Mouse (Mus musculus): Measurements from ENCODE around the gene Hadha. TPM values are rescaled to one million over a fixed set of nuclear protein-coding genes. Genes with fewer than 3 reads are reported as not detected.
A peak's percentile ranks its signal among the peaks of the same experiment; 100 is the strongest.

Hadha gene
- polyA plus RNA-seq (2014; fragmentation: Nextera tagmentation; extraction: Ambion mirVana), result 122 and 128 TPM in 2 replicates

DNA sequence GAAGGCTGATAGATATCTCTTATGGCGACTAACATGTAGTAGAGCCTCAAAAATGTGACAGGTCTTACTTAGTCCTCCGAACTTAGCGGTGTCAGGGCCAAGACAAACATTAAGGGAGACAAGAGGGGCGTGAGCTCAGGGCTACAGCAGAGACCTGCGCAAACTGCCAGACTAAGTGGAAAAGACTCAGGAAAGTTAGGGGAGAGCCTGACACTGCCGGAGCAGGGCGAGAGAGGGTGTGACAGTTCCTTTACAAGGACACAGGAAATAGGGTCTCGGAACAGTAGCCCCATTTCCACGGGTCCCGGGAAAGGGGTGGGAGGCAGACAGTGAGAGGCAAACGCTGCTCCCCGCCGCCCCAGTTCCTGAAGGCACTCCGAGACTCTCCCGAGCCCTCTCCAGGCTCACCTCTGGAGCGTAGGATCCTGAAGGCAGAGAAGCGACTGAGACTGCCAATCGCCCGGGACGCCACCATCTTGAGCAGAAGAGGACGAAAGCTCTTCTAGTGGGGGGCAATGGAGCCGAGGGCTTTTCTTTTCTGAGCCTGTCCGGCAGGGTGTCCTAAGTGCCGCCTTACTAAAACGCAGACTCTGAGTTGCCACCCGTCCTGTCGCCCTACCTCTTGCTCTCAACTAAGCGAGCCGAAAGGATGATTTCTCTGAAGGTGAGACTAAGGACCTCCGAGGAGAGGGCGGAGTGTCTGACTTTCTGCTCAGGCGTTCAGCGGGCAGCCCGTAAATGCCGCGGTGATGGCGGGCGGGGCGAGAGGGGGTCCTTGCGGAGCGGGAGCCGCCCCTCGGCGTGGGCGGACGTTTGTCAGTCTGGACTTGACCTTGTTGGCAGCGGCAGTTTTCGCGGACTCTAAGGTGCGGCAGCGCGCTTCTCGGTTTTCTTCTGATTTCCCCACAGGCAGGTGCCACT lies at the start of gene Hadha, which contains the start of gene Hadhb:
Gene Hadha, minus strand, starts transcription at position 689 of the 921 bp plus-strand sequence.
Gene Hadhb, plus strand, starts transcription at position 775 of the 921 bp plus-strand sequence.
- H3K27me3 ChIP-seq (replicated peaks; ENCODE audit: control insufficient read depth, insufficient read depth, low read length), result no peaks in the 10 kb centered on the region
- peak; percentile 95 for DNase-seq (ENCODE audit: low spot score)
- H3K4me2 ChIP-seq, result peak within 1 kb of the TSS; percentile 85
- peak within 1 kb of the TSS; percentile 78 for H3K27ac ChIP-seq (ENCODE audit: low read depth, low read length)
- peak; percentile 89 for ATAC-seq (replicated peaks; ENCODE audit: low FRiP score)
- H3K4me3 ChIP-seq (ENCODE audit: low read depth, low read length), result peak within 1 kb of the TSS; percentile 75
- under 1% methylated on average over 53 of the region's 53 CpGs for WGBS
- H3K9me3 ChIP-seq (ENCODE audit: control insufficient read depth, low read length), result no peaks in the 10 kb centered on the region
- H3K9ac ChIP-seq (ENCODE audit: low read depth, low read length), result peak within 1 kb of the TSS; percentile 73
- H3K36me3 ChIP-seq (ENCODE audit: control insufficient read depth, insufficient read depth, low read length), result no peaks in the 10 kb centered on the region
- peaks cover 6% of the 10 kb centered on the region; the same call in 1 of the 2 replicates for H3K4me1 ChIP-seq (replicated peaks; ENCODE audit: control insufficient read depth, insufficient read depth, low read length)

DNA sequence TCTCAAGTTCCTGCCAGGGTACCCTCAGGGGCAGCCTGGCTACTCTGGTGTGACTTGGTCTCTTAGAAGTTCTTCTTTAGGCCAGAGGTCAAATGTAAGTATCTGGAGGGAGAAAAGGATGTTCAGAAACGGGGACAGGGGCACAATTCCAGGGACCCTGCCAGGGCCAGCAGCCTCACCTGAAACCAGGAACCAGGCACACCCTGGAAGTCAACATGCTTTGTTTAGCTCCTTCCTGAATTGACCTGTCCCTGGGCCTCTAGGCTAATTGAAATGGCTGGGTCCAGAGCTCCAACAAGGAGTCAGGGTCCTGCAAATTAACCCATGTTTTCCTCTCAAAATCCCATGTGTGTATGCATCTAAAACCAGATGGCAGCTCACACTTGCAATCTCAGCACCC lies 49.5 kb upstream of the Hadha start:
- 39% methylated on average over 1 of the region's 1 CpGs for WGBS
- H3K27me3 ChIP-seq (replicated peaks; ENCODE audit: control insufficient read depth, insufficient read depth, low read length), result no peaks in the 10 kb centered on the region
- H3K4me1 ChIP-seq (replicated peaks; ENCODE audit: control insufficient read depth, insufficient read depth, low read length), result no peaks in the 10 kb centered on the region
- no peak overlapping the region for H3K27ac ChIP-seq (ENCODE audit: low read depth, low read length)
- H3K9ac ChIP-seq (ENCODE audit: low read depth, low read length), result no peak overlapping the region
- no peaks in the 10 kb centered on the region for H3K9me3 ChIP-seq (ENCODE audit: control insufficient read depth, low read length)
- no peaks in the 10 kb centered on the region for H3K36me3 ChIP-seq (ENCODE audit: control insufficient read depth, insufficient read depth, low read length)
- DNase-seq (ENCODE audit: low spot score) (no peak), ATAC-seq (replicated peaks; ENCODE audit: low FRiP score) (no peak)
- H3K4me2 ChIP-seq, result no peak overlapping the region
- no peak overlapping the region for H3K4me3 ChIP-seq (ENCODE audit: low read depth, low read length)

DNA sequence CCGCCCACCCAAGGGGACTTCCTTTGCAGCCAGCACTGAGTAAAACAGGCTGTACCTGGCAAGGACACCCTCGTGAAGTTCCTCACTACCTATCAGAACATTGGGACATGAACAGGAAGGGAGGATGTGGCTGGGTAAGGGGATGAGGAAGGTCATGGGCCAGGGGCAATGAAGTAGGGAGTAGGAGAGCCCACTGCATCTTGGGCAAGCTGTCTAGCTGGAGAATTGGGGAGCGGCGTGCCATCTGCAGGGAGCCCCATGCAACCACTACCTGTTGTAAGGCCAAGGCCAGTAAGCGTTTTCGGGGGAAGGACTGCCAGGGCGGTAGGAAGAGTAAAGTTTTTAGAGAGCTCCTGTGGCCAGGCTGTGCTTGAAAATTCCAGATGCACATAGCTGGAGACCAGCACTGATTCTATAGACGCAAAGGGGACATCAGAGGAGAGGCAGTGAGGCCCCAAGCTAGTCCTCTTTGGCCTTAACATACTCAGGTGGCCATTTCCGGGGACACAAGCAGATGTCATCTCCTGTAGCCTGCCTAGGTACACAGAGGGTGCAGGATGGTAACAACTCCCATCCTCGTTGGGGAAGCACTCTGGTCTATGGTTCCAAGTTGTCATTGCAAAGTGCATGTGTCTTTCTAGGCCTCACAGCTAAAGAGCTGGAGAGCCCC lies 48.4 kb upstream of the Hadha start:
- DNase-seq (ENCODE audit: low spot score), result no peak
- WGBS, result 69% methylated on average over 10 of the region's 10 CpGs
- ATAC-seq (replicated peaks; ENCODE audit: low FRiP score), result no peak

GRCm38 (mm10) chr5:30202221-30202620 lies 47.3 kb upstream of the Hadha start:
- H3K27me3 ChIP-seq (replicated peaks; ENCODE audit: control insufficient read depth, insufficient read depth, low read length), result no peaks in the 10 kb centered on the region
- no peak overlapping the region for H3K9ac ChIP-seq (ENCODE audit: low read depth, low read length)
- no peak overlapping the region for H3K4me3 ChIP-seq (ENCODE audit: low read depth, low read length)
- no peak for DNase-seq (ENCODE audit: low spot score)
- no peak for ATAC-seq (replicated peaks; ENCODE audit: low FRiP score)
- H3K36me3 ChIP-seq (ENCODE audit: control insufficient read depth, insufficient read depth, low read length), result no peaks in the 10 kb centered on the region
- no peak overlapping the region for H3K27ac ChIP-seq (ENCODE audit: low read depth, low read length)
- no peaks in the 10 kb centered on the region for H3K4me1 ChIP-seq (replicated peaks; ENCODE audit: control insufficient read depth, insufficient read depth, low read length)
- WGBS, result 72% methylated on average over 7 of the region's 7 CpGs
- H3K4me2 ChIP-seq, result no peak overlapping the region
- H3K9me3 ChIP-seq (ENCODE audit: control insufficient read depth, low read length), result no peaks in the 10 kb centered on the region

More for the DNA sequence above, 48.4 kb upstream of the Hadha start:
- Histone ChIP-seq H3K9me3 (ENCODE audit: control insufficient read depth, low read length) (no peaks in the 10 kb centered on the region), H3K4me2 (no peak overlapping the region), H3K4me3 (ENCODE audit: low read depth, low read length) (no peak overlapping the region), H3K9ac (ENCODE audit: low read depth, low read length) (no peak overlapping the region), H3K27ac (ENCODE audit: low read depth, low read length) (no peak overlapping the region), H3K4me1 (replicated peaks; ENCODE audit: control insufficient read depth, insufficient read depth, low read length) (no peaks in the 10 kb centered on the region), H3K27me3 (replicated peaks; ENCODE audit: control insufficient read depth, insufficient read depth, low read length) (no peaks in the 10 kb centered on the region), H3K36me3 (ENCODE audit: control insufficient read depth, insufficient read depth, low read length) (no peaks in the 10 kb centered on the region)

GRCm38 (mm10) chr5:30201521-30201920 lies 46.6 kb upstream of the Hadha start:
- H3K4me3 ChIP-seq (ENCODE audit: low read depth, low read length), result no peak overlapping the region
- no peak for DNase-seq (ENCODE audit: low spot score)
- no peak overlapping the region for H3K4me2 ChIP-seq
- ATAC-seq (replicated peaks; ENCODE audit: low FRiP score), result no peak
- no peak overlapping the region for H3K9ac ChIP-seq (ENCODE audit: low read depth, low read length)
- 47% methylated on average over 5 of the region's 5 CpGs for WGBS
- no peak overlapping the region for H3K27ac ChIP-seq (ENCODE audit: low read depth, low read length)
- no peaks in the 10 kb centered on the region for H3K27me3 ChIP-seq (replicated peaks; ENCODE audit: control insufficient read depth, insufficient read depth, low read length)
- H3K9me3 ChIP-seq (ENCODE audit: control insufficient read depth, low read length), result no peaks in the 10 kb centered on the region
- no peaks in the 10 kb centered on the region for H3K4me1 ChIP-seq (replicated peaks; ENCODE audit: control insufficient read depth, insufficient read depth, low read length)
- no peaks in the 10 kb centered on the region for H3K36me3 ChIP-seq (ENCODE audit: control insufficient read depth, insufficient read depth, low read length)

DNA sequence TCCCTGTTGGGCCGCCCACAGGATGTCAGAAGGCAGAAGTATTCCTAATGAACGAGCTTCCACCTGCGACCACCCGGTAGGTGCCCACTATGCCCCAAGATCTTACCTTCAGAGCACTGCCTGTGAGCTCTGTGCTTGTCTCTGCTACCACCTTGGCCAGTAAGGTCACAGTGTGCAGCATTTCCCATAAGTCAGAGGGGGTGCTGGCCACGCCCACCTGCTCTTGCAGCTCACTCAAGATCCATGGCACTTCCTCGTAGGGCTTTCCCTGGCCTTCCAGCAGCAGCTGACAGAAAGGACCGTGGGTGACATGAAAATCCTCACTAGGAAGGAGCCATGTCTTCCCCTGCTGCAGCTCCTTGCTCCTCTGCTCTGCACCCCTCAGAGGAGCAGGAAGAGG lies 43.3 kb upstream of the Hadha start:
- no peaks in the 10 kb centered on the region for H3K27me3 ChIP-seq (replicated peaks; ENCODE audit: control insufficient read depth, insufficient read depth, low read length)
- H3K36me3 ChIP-seq (ENCODE audit: control insufficient read depth, insufficient read depth, low read length), result no peaks in the 10 kb centered on the region
- ATAC-seq (replicated peaks; ENCODE audit: low FRiP score) (no peak), DNase-seq (ENCODE audit: low spot score) (no peak)
- H3K4me3 ChIP-seq (ENCODE audit: low read depth, low read length), result no peak overlapping the region
- no peak overlapping the region for H3K9ac ChIP-seq (ENCODE audit: low read depth, low read length)
- no peak overlapping the region for H3K4me2 ChIP-seq
- H3K27ac ChIP-seq (ENCODE audit: low read depth, low read length), result no peak overlapping the region
- no peaks in the 10 kb centered on the region for H3K4me1 ChIP-seq (replicated peaks; ENCODE audit: control insufficient read depth, insufficient read depth, low read length)
- WGBS, result 52% methylated on average over 7 of the region's 7 CpGs
- no peaks in the 10 kb centered on the region for H3K9me3 ChIP-seq (ENCODE audit: control insufficient read depth, low read length)

DNA sequence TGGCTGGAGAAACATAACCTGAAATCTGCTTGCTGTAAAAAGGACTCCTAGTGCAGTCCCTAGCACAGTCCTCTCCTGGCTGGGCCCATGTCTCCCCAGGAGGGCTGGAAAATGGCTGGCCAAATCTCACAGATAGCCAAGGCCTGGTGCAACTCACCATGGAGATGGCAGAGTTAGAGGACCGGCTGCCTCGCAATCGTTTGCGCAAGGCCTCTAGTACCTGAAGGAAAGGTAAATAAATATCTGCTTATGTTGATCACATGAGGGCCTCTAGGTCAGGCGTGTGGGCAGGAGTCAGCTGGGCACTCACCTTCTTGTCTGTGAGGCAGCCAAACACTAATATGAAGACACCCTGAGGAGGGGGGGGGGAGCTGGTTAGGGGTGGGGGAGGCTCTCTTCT lies 40.4 kb upstream of the Hadha start:
- no peaks in the 10 kb centered on the region for H3K9me3 ChIP-seq (ENCODE audit: control insufficient read depth, low read length)
- no peaks in the 10 kb centered on the region for H3K4me1 ChIP-seq (replicated peaks; ENCODE audit: control insufficient read depth, insufficient read depth, low read length)
- H3K27me3 ChIP-seq (replicated peaks; ENCODE audit: control insufficient read depth, insufficient read depth, low read length), result no peaks in the 10 kb centered on the region
- no peak overlapping the region for H3K27ac ChIP-seq (ENCODE audit: low read depth, low read length)
- H3K4me3 ChIP-seq (ENCODE audit: low read depth, low read length), result no peak overlapping the region
- H3K4me2 ChIP-seq, result no peak overlapping the region
- no peaks in the 10 kb centered on the region for H3K36me3 ChIP-seq (ENCODE audit: control insufficient read depth, insufficient read depth, low read length)
- no peak overlapping the region for H3K9ac ChIP-seq (ENCODE audit: low read depth, low read length)
- DNase-seq (ENCODE audit: low spot score) (no peak), ATAC-seq (replicated peaks; ENCODE audit: low FRiP score) (no peak)
- WGBS, result 74% methylated on average over 5 of the region's 5 CpGs

GRCm38 (mm10) chr5:30192452-30192851 lies 37.5 kb upstream of the Hadha start:
- Histone ChIP-seq H3K4me3 (ENCODE audit: low read depth, low read length) (no peak overlapping the region), H3K4me1 (replicated peaks; ENCODE audit: control insufficient read depth, insufficient read depth, low read length) (no peaks in the 10 kb centered on the region), H3K36me3 (ENCODE audit: control insufficient read depth, insufficient read depth, low read length) (0 out of 2 replicates have a peak, but pooled peaks cover 2% of the 10 kb centered on the region), H3K27ac (ENCODE audit: low read depth, low read length) (no peak overlapping the region), H3K27me3 (replicated peaks; ENCODE audit: control insufficient read depth, insufficient read depth, low read length) (no peaks in the 10 kb centered on the region), H3K9ac (ENCODE audit: low read depth, low read length) (no peak overlapping the region), H3K4me2 (no peak overlapping the region), H3K9me3 (ENCODE audit: control insufficient read depth, low read length) (no peaks in the 10 kb centered on the region)
- WGBS, result 64% methylated on average over 1 of the region's 1 CpGs
- DNase-seq (ENCODE audit: low spot score) (no peak), ATAC-seq (replicated peaks; ENCODE audit: low FRiP score) (no peak)
